Mouse (Mus musculus) erythroid progenitor cell, adult 5-6 weeks (primary cell): ENCODE results near the gene Slc25a19. TPM values are rescaled to one million over a fixed set of nuclear protein-coding genes. Genes with fewer than 3 reads are reported as not detected.

Experiments
- ATAC-seq: replicated peaks from 2 replicates; pipeline ENCODE4 v1.8.0; 2016; ENCODE audit warnings: moderate number of reproducible peaks, mild to moderate bottlenecking, moderate TSS enrichment, inconsistent platforms; ENCODE audit not compliant: poor library complexity, low FRiP score, severe bottlenecking
- total RNA-seq, 2 experiments: library from RNA; stranded (forward) in 1 of 2; stranded (reverse) in 1 of 2; fragments of 150-400 nt in 1 of 2; fragments of 186-747, 209-891 nt in 1 of 2; gene quantifications; 2 replicates each; pipeline versions ENCODE4 v1.2.3 to v1.2.4; 2015 to 2017; ENCODE audit warnings: low replicate concordance in 2 of 2

Gene Slc25a19
- total RNA-seq, 2 experiments from 2014 or later, result 2.0 to 7.1 TPM

DNA sequence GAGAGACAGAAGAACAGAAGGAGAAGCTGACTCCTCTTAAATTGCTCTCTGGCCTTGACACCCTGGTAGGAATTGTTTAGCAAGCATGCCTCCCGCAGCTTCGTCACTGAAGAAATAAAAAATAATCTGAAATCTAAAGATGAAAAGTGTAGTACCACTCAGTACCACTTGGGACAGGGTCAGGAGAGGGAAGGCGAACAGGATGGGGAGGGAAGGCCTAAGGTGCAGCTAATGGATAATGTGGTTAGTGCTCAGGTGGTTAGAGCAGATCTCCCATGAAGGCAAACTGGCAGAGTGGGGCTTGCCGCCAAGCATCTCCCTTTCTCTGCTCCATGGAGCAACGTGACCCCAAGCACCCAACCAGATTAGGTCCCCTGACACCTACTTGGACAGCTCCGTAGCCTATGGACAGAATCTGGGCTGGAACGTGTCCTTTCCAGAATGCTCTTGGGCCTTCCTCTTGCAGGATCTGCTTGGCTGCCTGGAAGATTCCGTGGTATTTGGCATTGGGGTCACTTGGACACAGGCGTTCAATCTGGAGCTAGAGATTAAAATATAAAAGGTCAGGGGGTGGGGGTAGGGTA, 4.5 kb downstream of the Slc25a19 start:
- no peak for ATAC-seq

DNA sequence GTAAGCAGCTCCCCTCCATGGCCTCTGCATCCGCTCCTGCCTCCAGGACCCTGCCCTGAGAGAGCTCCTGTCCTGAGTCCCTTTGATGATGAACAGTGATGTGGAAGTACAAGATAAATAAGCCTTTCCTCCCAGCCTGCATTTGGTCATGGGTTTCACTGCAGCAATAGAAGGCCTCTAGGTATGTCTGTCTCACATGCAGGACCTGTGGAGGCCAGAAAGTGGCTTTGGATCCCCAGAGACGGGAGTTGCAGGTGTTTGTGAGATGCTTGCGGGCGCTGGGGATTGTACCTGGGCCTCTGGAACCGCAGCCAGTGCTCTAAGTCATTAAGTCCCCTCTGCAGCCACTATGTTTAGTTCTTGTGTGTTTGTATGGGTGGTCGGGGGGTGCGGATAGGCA, 8.1 kb downstream of the Slc25a19 start:
- ATAC-seq, result no peak

DNA sequence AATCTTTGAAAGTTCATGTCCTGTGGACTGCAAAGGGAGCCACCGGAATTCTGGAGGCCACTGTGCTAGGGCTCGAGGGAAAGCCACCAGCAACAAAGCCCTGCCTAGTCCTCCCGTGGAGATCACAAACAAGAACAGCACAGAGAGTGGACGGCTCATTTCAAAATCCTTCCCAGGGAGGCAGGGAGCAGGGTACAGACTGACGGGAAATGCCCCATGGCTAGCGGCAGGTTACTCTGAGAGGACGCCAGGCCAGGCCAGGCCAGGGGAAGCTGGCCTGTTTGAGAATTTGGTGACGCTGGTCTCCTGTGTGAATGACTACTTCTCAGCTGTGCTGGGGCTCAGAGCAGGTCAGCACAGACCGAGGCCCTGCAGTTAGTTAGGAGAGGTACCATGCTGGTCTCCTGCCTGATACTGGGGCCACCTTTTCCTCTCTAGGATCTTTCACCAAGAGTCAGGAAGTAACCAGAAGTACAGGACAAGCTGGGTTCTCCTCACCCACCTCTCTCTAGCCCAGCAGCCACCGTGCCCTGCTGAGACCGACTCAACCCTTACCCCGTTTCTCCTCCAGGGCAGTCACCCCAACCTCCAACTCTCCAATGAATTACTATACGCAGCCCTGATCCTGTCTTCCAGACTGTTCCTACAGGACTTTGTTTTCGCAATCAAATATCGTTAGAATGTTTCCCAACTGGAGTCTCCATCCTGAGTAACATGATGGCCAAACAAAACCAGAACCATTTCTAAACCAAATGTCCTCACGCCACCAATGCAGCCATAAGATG, 9.2 kb downstream of the Slc25a19 start:
- ATAC-seq, result no peak

- no peak for ATAC-seq
Measured at GRCm38 (mm10) chr11:115618001-115618400, 10.1 kb downstream of the Slc25a19 start.

- ATAC-seq, result no peak
Measured at GRCm38 (mm10) chr11:115616893-115617292, 11.2 kb downstream of the Slc25a19 start.

- no peak for ATAC-seq
Measured at GRCm38 (mm10) chr11:115616371-115616770, 11.7 kb downstream of the Slc25a19 start.

GRCm38 (mm10) chr11:115615875-115616274, 12.2 kb downstream of the Slc25a19 start:
- no peak for ATAC-seq

- ATAC-seq, result no peak
Measured at GRCm38 (mm10) chr11:115615108-115615825, 12.8 kb downstream of the Slc25a19 start.

GRCm38 (mm10) chr11:115614346-115615107, 13.6 kb downstream of the Slc25a19 start:
- ATAC-seq, result no peak

DNA sequence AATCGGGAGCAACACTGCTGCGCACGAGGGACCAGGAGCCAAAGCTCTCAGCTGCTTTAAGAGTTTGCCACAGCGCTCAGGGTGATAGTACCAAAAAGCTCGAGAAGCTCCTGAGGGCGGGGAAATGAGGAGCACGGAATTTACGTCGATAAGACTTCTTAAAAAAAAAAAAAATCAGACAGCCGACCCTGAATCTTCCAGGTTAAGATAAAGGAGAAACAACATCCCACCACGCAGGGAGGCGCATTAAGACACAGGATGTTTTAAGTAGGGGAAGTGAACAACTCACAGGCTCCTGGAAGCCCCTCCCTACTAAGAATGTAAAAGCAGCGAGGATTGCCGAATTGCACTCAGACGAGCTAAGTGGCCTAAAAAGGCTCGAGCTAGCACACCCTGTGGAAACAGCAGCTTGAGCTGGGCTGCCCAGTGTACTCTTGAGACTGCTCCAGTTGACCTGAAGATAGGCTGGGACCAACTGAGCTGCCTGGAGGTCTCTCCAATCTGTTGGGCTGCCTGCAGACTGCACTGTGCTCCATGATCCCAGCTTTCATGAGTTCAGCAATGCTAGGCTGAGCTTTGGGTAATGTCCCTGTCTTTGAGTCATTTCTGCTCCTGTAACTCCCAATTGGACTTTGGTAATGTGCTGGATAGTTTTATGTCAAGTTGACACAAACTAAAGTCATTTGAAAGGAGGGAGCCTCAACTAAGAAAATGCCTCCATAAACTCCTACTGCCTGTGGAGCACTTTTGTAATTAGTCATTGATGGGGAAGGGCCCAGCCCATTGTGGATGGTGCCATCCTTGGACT, 14.8 kb downstream of the Slc25a19 start:
- peak; percentile 55 for ATAC-seq

DNA sequence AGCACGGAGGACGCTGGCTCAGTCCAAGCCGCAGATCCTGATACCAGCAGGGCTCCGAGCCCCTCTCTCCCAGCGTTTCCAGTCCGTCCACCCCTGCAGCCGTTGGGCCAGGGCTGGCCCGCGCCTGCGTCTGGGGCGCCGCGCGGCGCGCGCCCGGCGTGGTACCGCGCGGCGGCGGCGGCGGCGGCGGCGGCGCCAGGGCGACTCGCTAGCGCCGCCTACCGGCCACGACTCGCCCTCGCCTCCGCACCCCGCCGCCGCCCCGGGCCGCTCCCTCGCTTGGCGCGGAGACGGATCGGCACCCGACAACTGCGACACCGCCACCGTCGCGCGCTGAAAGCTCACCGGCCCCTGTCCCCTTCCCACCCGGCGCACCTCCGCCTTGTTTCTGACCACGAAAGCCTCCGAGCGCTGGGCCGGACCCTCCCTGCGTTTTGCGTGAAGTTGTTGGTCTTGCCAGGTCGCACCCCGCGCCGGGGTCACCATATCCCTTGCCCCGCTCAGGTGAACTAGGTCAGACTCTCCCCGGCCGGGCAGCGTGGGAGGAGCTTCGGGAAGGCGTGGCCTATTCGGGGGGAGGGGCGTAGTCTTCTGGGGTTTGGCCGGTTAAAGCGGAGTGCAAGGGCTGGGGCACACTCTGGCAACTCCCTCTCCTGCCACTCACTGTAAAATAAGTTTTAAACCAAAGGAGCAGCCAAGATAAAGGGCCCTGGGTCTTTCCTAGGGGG, 15.5 kb downstream of the Slc25a19 start, which contains the start of gene Mif4gd:
Gene Mif4gd (minus strand): TSS at position 560 of the 728 bp plus-strand sequence.
- ATAC-seq, result peak; percentile 88

DNA sequence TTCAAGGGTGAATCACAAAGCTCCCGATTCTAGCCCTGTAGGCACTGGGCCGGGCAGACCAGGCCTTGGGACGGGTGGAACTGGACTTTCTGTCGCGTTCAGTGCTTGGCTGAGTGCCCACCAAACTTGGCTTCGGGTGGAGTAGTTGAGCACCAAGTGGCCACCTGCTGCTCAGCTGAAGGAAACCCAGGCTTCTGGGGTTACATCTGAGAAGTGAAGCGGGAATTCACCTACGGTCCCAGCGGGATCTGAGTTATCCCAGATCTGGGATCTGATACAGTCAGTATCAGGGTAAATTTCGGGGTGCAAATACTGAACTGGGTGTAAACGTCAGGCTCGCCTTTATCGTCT, 16.1 kb downstream of the Slc25a19 start:
- peak; percentile 51 for ATAC-seq

DNA sequence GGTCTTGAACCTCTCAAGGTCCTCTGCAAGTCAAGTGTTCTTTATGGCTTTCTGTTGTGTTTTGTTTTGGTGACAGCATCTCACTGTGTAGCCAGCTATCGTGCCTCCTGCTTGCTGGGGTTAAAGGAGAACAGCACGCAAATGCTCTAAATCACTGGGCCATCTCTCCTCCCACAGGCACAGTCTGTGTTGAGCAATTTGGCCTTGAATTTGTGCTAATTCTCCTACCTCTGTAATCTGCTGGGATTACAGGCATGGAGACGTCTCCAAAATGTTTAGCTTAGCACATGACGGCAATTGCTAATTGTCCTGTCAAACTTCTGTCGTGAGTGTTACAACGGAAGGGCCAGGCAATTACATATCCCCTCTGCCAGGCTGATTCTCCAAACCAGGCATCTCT, 16.9 kb downstream of the Slc25a19 start:
- ATAC-seq, result no peak

DNA sequence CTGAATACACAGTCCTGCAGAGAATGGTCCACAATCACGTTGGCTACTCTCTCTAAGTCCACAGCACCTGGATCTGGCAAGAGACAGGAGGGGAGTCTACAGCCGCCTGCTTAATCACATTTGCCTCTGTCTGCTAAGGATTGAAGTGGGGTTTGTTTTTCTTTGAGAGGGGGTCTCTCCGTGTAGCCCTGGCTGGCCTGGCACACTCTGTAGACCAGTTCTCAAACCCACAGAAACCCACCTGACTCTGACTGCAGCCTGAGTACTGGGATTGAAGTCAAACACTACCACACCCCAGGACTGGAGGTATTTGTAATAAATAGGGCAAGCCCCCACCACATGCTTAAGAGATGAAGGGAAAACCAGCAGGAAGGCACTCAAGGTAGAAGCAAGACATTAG, 18.5 kb downstream of the Slc25a19 start:
- no peak for ATAC-seq

GRCm38 (mm10) chr11:115608421-115609399, 19.4 kb downstream of the Slc25a19 start:
- ATAC-seq, result no peak

DNA sequence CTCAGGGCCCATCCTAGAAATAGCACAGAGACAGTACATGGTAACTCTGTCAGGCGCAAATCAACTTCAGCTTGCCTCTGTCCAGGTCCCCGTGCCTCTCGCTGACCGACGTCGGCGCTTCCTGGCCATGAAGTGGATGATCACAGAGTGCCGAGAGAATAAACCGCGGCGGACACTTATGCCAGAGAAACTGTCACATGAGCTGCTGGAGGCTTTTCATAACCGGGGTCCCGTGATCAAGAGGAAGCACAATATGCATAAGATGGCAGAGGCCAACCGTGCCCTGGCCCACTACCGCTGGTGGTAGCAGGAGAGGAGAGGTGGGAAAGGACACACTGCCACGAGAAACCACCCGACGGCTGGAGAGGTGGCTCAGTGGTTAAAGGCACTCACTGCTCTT, 21.4 kb downstream of the Slc25a19 start:
- ATAC-seq, result no peak

GRCm38 (mm10) chr11:115604304-115604696, 23.8 kb downstream of the Slc25a19 start:
- ATAC-seq, result no peak; the same call in 1 of the 2 replicates
